Mouse (Mus musculus) intestine, embryonic 15.5 days (tissue): ENCODE results near the gene Rasgrp4. TPM values are rescaled to one million over a fixed set of nuclear protein-coding genes. Genes with fewer than 3 reads are reported as not detected.

Source experiments
- ATAC-seq: fragments of 200-750 bp; cut with Nextera tagmentation; 2 replicates; pipeline ENCODE4 v1.8.0; 2017; ENCODE audit warnings: moderate TSS enrichment, moderate library complexity
- H3K27ac ChIP-seq: fragments of 300-500 bp; sonication (generic); 2 replicates; pipeline ENCODE4 v1.5.1; 2015; ENCODE audit warnings: mild to moderate bottlenecking, inconsistent platforms
- H3K27me3 ChIP-seq: fragments of 300-500 bp; sonication (generic); replicated peaks from 2 replicates; pipeline ENCODE4 v1.6.1; 2015; ENCODE audit warnings: inconsistent platforms
- H3K36me3 ChIP-seq: fragments of 300-500 bp; sonication (generic); 2 replicates; pipeline ENCODE4 v1.6.1; 2015; ENCODE audit warnings: inconsistent platforms
- H3K4me1 ChIP-seq: fragments of 300-500 bp; sonication (generic); replicated peaks from 2 replicates; pipeline ENCODE4 v1.6.1; 2015; ENCODE audit warnings: inconsistent platforms
- H3K4me2 ChIP-seq: fragments of 300-500 bp; sonication (generic); replicated peaks from 2 replicates; pipeline ENCODE4 v1.6.1; 2015; ENCODE audit warnings: mild to moderate bottlenecking, inconsistent platforms
- H3K4me3 ChIP-seq: fragments of 300-500 bp; sonication (generic); replicated peaks from 2 replicates; pipeline ENCODE4 v1.5.1; 2015; ENCODE audit warnings: inconsistent platforms
- H3K9ac ChIP-seq: fragments of 300-500 bp; sonication (generic); 2 replicates; pipeline ENCODE4 v1.6.1; 2015; ENCODE audit warnings: inconsistent platforms
- H3K9me3 ChIP-seq: fragments of 300-500 bp; sonication (generic); 2 replicates; pipeline ENCODE4 v1.6.1; 2016; ENCODE audit warnings: inconsistent platforms
- WGBS: fragments of 180-500 bp; shearing (Covaris S2); methylation state at CpG from one replicate; pipeline ENCODE4 v1.1.7; 2015; 5-methylcytosine and 5-hydroxymethylcytosine counted together
- polyA plus RNA-seq: library from polyadenylated mRNA; unstranded; fragments of >200 nt; fragmentation: Nextera tagmentation; extraction: Ambion mirVana; gene quantifications from 2 replicates; pipeline ENCODE4 v1.2.1, GENCODE M21; 2015

The Rasgrp4 gene
- polyA plus RNA-seq: 0.44 and 0.62 TPM in 2 replicates

GRCm38 (mm10) chr7:29134693-29135386 is at the start of gene Rasgrp4:
Gene Rasgrp4 (plus strand): TSS chr7:29134851.
- no peak within 1 kb of the TSS for H3K9ac ChIP-seq
- ATAC-seq: peak; percentile 56
- WGBS: 4% methylated on average over 15 of the region's 20 CpGs

GRCm38 (mm10) chr7:29085981-29086380 is 48.7 kb upstream of the Rasgrp4 start:
- Histone ChIP-seq H3K27ac (no peak overlapping the region), H3K9ac (no peak overlapping the region), H3K4me2 (no peak overlapping the region), H3K9me3 (no peaks in the 10 kb centered on the region), H3K27me3 (no peaks in the 10 kb centered on the region), H3K36me3 (no peaks in the 10 kb centered on the region), H3K4me1 (no peaks in the 10 kb centered on the region), H3K4me3 (no peak overlapping the region)
- WGBS: 86% methylated on average over 30 of the region's 30 CpGs
- no peak for ATAC-seq

More at GRCm38 (mm10) chr7:29134693-29135386, at the start of gene Rasgrp4:
- peak within 1 kb of the TSS; percentile 16 for H3K4me3 ChIP-seq
- no peaks in the 10 kb centered on the region for H3K36me3 ChIP-seq
- peaks cover 4% of the 10 kb centered on the region; the same call in 1 of the 2 replicates for H3K27me3 ChIP-seq
- H3K27ac ChIP-seq: no peak within 1 kb of the TSS
- no peaks in the 10 kb centered on the region for H3K4me1 ChIP-seq
- peak within 1 kb of the TSS; percentile 56 for H3K4me2 ChIP-seq
- no peaks in the 10 kb centered on the region for H3K9me3 ChIP-seq

DNA sequence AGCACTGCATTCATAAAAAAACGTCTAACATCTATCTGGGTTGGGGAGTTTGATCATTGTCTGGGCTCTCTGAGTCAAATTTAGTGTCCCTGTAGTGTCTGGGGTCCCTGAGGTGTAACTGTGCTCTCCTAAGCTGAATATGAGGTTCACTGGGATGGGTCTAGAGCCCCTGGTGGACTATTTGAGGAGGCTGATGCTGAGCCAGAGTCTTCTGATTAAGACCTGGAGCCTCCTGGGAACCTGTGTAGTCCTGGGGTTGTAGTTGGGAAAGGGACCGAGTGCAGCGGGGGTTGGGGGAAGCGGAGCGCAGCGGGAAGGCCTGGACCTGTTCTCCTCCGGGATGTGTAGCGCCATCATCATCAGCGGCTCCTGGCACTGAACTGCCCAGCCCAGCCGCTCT is 47.7 kb upstream of the Rasgrp4 start:
- H3K9me3 ChIP-seq: no peaks in the 10 kb centered on the region
- 93% methylated on average over 10 of the region's 10 CpGs for WGBS
- no peaks in the 10 kb centered on the region for H3K27me3 ChIP-seq
- ATAC-seq: no peak
- H3K9ac ChIP-seq: no peak overlapping the region
- H3K4me2 ChIP-seq: no peak overlapping the region
- no peaks in the 10 kb centered on the region for H3K4me1 ChIP-seq
- H3K27ac ChIP-seq: no peak overlapping the region
- H3K4me3 ChIP-seq: no peak overlapping the region
- no peaks in the 10 kb centered on the region for H3K36me3 ChIP-seq

- H3K27me3 ChIP-seq: no peaks in the 10 kb centered on the region
- H3K36me3 ChIP-seq: no peaks in the 10 kb centered on the region
- H3K4me2 ChIP-seq: no peak overlapping the region
- no peak overlapping the region for H3K9ac ChIP-seq
- no peak overlapping the region for H3K27ac ChIP-seq
- no peaks in the 10 kb centered on the region for H3K9me3 ChIP-seq
- WGBS: 81% methylated on average over 6 of the region's 6 CpGs
- no peak overlapping the region for H3K4me3 ChIP-seq
- no peak for ATAC-seq
- H3K4me1 ChIP-seq: no peaks in the 10 kb centered on the region
Observed at GRCm38 (mm10) chr7:29088817-29089216, 45.8 kb upstream of the Rasgrp4 start.

DNA sequence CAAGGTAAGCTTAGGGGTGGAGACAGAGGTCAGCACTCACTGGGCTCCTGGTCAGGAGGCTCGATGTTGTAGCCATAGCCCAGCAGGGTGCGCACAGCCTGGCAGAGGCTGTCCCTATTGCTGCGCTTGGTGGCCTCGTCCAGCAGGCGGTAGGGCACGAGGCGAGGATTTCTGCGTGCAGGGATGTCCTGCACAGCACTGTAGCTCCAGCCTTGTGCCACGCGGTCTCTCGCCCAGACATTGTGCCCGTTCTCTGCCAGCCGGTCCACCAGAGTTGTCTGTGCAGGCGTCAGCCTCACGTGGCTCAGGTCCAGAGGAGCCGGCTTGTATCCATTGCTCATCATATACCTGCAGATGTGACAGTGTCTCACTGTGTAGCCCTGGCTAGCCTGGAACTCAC is 37.5 kb upstream of the Rasgrp4 start:
- no peaks in the 10 kb centered on the region for H3K4me1 ChIP-seq
- no peak for ATAC-seq
- H3K36me3 ChIP-seq: no peaks in the 10 kb centered on the region
- H3K27me3 ChIP-seq: no peaks in the 10 kb centered on the region
- H3K27ac ChIP-seq: no peak overlapping the region
- 86% methylated on average over 16 of the region's 16 CpGs for WGBS
- H3K9me3 ChIP-seq: no peaks in the 10 kb centered on the region
- H3K4me3 ChIP-seq: no peak overlapping the region
- no peak overlapping the region for H3K4me2 ChIP-seq
- no peak overlapping the region for H3K9ac ChIP-seq

GRCm38 (mm10) chr7:29101286-29102017 is 33.2 kb upstream of the Rasgrp4 start:
- peak; percentile 80 for ATAC-seq

DNA sequence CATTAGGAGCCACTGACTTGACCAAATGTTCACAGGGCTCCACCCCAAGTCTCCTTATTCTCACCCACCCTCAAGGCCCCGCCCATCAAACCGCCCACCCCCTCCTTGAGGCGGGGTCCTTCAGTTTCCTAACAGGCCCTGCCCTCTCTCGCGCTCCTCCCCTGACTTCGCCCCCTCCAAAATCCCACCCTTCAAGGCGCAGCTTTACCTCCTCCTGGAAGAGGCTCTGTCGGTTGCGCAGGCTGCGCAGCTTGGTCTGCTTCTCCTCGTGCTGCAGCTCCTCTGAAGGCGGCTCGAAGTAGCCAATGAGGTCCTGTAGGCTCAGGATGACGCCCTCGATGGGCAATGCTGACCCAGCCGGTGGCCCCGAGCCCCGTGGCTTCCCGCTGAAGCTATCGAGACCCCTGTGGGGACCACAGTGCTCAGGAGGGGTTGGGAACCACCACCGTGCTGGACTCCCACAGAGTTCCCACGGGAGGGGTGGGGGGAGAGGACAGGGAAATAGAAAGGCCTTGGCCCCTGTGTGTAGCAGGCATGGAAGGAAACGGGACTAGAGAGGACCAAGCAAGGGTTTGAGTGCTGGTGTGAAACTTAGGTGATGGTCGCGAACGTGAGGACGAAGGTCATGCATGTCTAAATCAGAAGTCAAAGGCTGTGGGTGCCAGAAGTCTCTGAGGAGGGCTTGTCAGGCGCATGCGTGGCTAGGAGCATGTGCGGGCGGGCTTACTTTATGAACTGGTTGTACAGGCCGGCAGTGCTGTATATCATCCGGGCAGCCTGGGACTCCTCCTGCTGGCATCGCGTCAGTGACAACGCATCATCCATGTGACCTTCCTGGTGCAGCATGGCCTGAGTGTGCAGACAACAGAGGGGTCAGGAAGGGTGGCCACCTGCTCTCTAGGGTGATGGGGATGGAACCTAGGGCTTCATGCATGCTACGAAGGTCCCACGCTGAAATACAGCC is 25.4 kb upstream of the Rasgrp4 start:
- H3K4me2 ChIP-seq: peak overlapping the region; percentile 54
- H3K27ac ChIP-seq: no peak overlapping the region
- ATAC-seq: peak; percentile 75
- H3K4me1 ChIP-seq: peaks cover 8% of the 10 kb centered on the region; the same call in 1 of the 2 replicates
- H3K9me3 ChIP-seq: no peaks in the 10 kb centered on the region
- H3K4me3 ChIP-seq: 0 out of 2 replicates have a peak overlapping the region, but pooled peaks have one; percentile 4
- 28% methylated on average over 38 of the region's 38 CpGs for WGBS
- no peaks in the 10 kb centered on the region for H3K36me3 ChIP-seq
- no peaks in the 10 kb centered on the region for H3K27me3 ChIP-seq
- H3K9ac ChIP-seq: no peak overlapping the region

More at GRCm38 (mm10) chr7:29101286-29102017, 33.2 kb upstream of the Rasgrp4 start:
- H3K4me2 ChIP-seq: no peak overlapping the region
- 0 out of 2 replicates have a peak overlapping the region, but pooled peaks have one; percentile 7 for H3K27ac ChIP-seq
- H3K9ac ChIP-seq: no peak overlapping the region
- no peaks in the 10 kb centered on the region for H3K4me1 ChIP-seq
- H3K9me3 ChIP-seq: no peaks in the 10 kb centered on the region
- 79% methylated on average over 12 of the region's 12 CpGs for WGBS
- H3K36me3 ChIP-seq: no peaks in the 10 kb centered on the region
- no peak overlapping the region for H3K4me3 ChIP-seq
- H3K27me3 ChIP-seq: no peaks in the 10 kb centered on the region

DNA sequence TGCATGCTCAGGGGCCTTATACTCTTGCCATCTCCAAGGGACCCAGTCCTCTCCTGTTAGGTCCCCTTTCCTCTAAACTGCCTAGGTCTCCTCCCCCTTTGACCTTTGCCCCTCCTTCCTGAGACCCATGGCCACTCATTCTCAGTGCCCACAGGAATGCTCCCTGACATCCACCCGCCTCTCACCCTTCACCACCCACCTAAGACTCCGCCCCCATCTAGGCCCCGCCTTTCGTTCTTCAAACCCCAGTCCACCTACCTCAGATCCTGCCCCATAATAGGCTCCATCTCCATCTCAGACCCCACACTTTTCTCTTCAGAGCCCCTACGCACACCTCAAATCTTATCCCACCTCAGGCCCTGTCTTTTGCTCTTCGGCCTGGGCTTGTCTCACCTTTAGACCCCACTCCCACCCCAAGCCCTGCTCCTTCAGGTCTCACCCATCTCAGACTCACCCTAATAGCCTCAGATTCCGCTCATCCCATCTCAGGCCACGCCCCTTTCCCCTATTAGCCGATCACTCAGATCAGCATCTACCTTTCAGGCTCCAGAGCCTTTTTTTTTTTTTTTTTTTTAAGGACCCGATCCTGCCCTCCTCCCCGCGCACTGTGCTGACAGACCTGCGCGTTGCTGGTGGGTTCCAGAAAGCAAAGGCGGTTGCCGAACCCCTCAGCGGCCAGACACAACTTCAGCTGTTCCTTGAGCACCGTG is 16.4 kb upstream of the Rasgrp4 start:
- 21% methylated on average over 18 of the region's 18 CpGs for WGBS
- no peaks in the 10 kb centered on the region for H3K36me3 ChIP-seq
- H3K4me2 ChIP-seq: no peak overlapping the region; the same call in 1 of the 2 replicates
- no peak overlapping the region for H3K4me3 ChIP-seq
- no peaks in the 10 kb centered on the region for H3K4me1 ChIP-seq
- no peaks in the 10 kb centered on the region for H3K9me3 ChIP-seq
- H3K27ac ChIP-seq: no peak overlapping the region
- ATAC-seq: 0 out of 2 replicates have a peak, but pooled peaks have one; percentile 36
- H3K9ac ChIP-seq: no peak overlapping the region
- no peaks in the 10 kb centered on the region for H3K27me3 ChIP-seq

DNA sequence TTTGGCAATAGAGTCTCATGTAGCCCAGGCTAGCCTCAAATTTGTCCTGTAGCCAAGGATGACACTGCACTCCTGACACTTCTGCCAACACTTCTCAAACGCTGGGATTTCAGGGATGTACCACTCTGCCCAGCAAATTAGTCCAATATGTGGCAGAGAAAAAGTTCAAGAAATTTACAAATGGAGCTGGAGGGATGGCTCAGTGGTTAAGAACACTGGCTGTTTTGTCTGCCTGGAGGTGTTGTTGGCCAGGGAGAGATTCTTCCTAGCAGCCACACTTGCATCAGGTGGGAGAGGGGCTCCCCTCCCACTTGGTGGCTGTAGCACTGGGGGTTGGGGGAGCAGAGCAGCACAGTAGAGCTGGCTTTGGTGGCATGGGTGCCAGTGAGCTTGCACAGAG is 15.1 kb upstream of the Rasgrp4 start:
- Histone ChIP-seq H3K9me3 (no peaks in the 10 kb centered on the region), H3K36me3 (no peaks in the 10 kb centered on the region), H3K27ac (no peak overlapping the region), H3K9ac (no peak overlapping the region), H3K4me3 (no peak overlapping the region), H3K4me1 (peaks cover 8% of the 10 kb centered on the region), H3K4me2 (no peak overlapping the region), H3K27me3 (no peaks in the 10 kb centered on the region)
- WGBS: 68% methylated on average over 1 of the region's 1 CpGs
- ATAC-seq: no peak

GRCm38 (mm10) chr7:29122821-29123220 is 11.8 kb upstream of the Rasgrp4 start:
- 85% methylated on average over 9 of the region's 9 CpGs for WGBS
- no peaks in the 10 kb centered on the region for H3K27me3 ChIP-seq
- H3K27ac ChIP-seq: no peak overlapping the region
- ATAC-seq: no peak
- no peak overlapping the region for H3K4me2 ChIP-seq
- peaks cover 18% of the 10 kb centered on the region for H3K4me1 ChIP-seq
- H3K9me3 ChIP-seq: no peaks in the 10 kb centered on the region
- no peaks in the 10 kb centered on the region for H3K36me3 ChIP-seq
- H3K4me3 ChIP-seq: no peak overlapping the region
- H3K9ac ChIP-seq: no peak overlapping the region

GRCm38 (mm10) chr7:29123531-29124358 is 10.9 kb upstream of the Rasgrp4 start:
- Histone ChIP-seq H3K27ac (no peak overlapping the region), H3K4me2 (peak overlapping the region; percentile 94), H3K27me3 (no peaks in the 10 kb centered on the region), H3K4me1 (peaks cover 18% of the 10 kb centered on the region), H3K9ac (no peak overlapping the region), H3K9me3 (no peaks in the 10 kb centered on the region), H3K36me3 (no peaks in the 10 kb centered on the region), H3K4me3 (no peak overlapping the region)
- 54% methylated on average over 5 of the region's 5 CpGs for WGBS
- ATAC-seq: no peak
